Mouse (Mus musculus) kidney, adult 2 months (tissue): Measurements from ENCODE around the gene Lypd6.

Experiments used
- CTCF ChIP-seq: fragments of 200-500 bp; conservative IDR thresholded peaks from 2 replicates; pipeline ENCODE4 v1.5.1; 2011; ENCODE audit warnings: low read depth, mild to moderate bottlenecking, control low read depth, low read length, moderate library complexity, mixed read lengths; ENCODE audit not compliant: insufficient read depth, insufficient read length
- POLR2A ChIP-seq: fragments of 200-500 bp; IDR thresholded peaks from one replicate; pipeline ENCODE4 v1.6.1; 2011; ENCODE audit warnings: low read depth, low read length, control low read depth

GRCm38 (mm10) chr2:50127513-50128175 is 61.4 kb downstream of the Lypd6 start:
- TF ChIP-seq POLR2A (no peak), CTCF (no peak)
